8 mouse cellular contexts compared by ENCODE assay signal in genomic region chr1:177794866-177795265, GRCm38 (mm10). TPM values are rescaled to one million over a fixed set of nuclear protein-coding genes. Genes with fewer than 3 reads are reported as not detected.
DNase-seq lines count a peak whose midpoint lies in the region; ATAC-seq and TF ChIP-seq lines count a peak whose summit lies in the region.

No protein-coding gene starts in this region.

- no peaks in the 10 kb centered on the region for H3K27me3 ChIP-seq in megakaryocyte, embryonic 14.5 days (replicated peaks)
- H3K27me3 ChIP-seq in hindbrain, embryonic 11.5 days (ENCODE audit: control insufficient read depth, insufficient read depth, low read length): no peaks in the 10 kb centered on the region
- H3K27me3 ChIP-seq in liver, embryonic 13.5 days: no peaks in the 10 kb centered on the region
- H3K27me3 ChIP-seq in small intestine, adult 2 months (ENCODE audit: control insufficient read depth, insufficient read depth, low read length): no peaks in the 10 kb centered on the region

- H3K4me3 ChIP-seq in megakaryocyte, embryonic 14.5 days (replicated peaks): peak overlapping the region; percentile 100
- H3K4me3 ChIP-seq in hindbrain, embryonic 11.5 days (ENCODE audit: low read depth, low read length): peak overlapping the region; percentile 89
- peak overlapping the region; percentile 91 for H3K4me3 ChIP-seq in liver, embryonic 13.5 days (replicated peaks)
- H3K4me3 ChIP-seq in small intestine, adult 2 months (ENCODE audit: low read depth, low read length): peak overlapping the region; percentile 51

- peaks cover 34% of the 10 kb centered on the region for H3K4me1 ChIP-seq in megakaryocyte, embryonic 14.5 days
- H3K4me1 ChIP-seq in hindbrain, embryonic 11.5 days (replicated peaks; ENCODE audit: control insufficient read depth, insufficient read depth, low read length): peaks cover 2% of the 10 kb centered on the region; the same call in 1 of the 2 replicates
- peaks cover 38% of the 10 kb centered on the region for H3K4me1 ChIP-seq in liver, embryonic 13.5 days (replicated peaks)
- H3K4me1 ChIP-seq in small intestine, adult 2 months (ENCODE audit: control insufficient read depth, insufficient read depth, insufficient read length, low read length): peaks cover 6% of the 10 kb centered on the region

- no peak for TF ChIP-seq CTCF in small intestine, adult 2 months (IDR thresholded peaks at IDR 0.05; ENCODE audit: extremely low read depth, insufficient read length, insufficient replicate concordance, low read depth, low read length)

- peak; percentile 19 for DNase-seq in c-Kit-positive CD71-positive TER-119-positive erythroid progenitor cells, embryonic 14.5 days (ENCODE audit: low spot score)
- peak; percentile 15 for DNase-seq in hindbrain, embryonic 11.5 days (ENCODE audit: low spot score)
- DNase-seq in liver, embryonic 13.5 days: no peak
- no peak for DNase-seq in frontal cortex, postnatal 25 days (ENCODE audit: low spot score in 2 of 2)
- no peak for DNase-seq in adrenal gland, postnatal 10 days

- H3K4me2 ChIP-seq in hindbrain, embryonic 11.5 days (replicated peaks; ENCODE audit: low read depth, low read length): peak overlapping the region; percentile 64
- H3K4me2 ChIP-seq in liver, embryonic 13.5 days: peak overlapping the region; percentile 92

- no peak overlapping the region for H3K27ac ChIP-seq in hindbrain, embryonic 11.5 days (ENCODE audit: low read depth, low read length)
- H3K27ac ChIP-seq in liver, embryonic 13.5 days: peak overlapping the region; percentile 93
- H3K27ac ChIP-seq in small intestine, adult 2 months (ENCODE audit: insufficient read depth, low read depth, low read length): peak overlapping the region; percentile 81

- H3K9ac ChIP-seq in hindbrain, embryonic 11.5 days (ENCODE audit: low read depth, low read length): peak overlapping the region; percentile 85
- peak overlapping the region; percentile 93 for H3K9ac ChIP-seq in liver, embryonic 13.5 days

- WGBS in hindbrain, embryonic 11.5 days: 9% methylated on average over 8 of the region's 8 CpGs
- WGBS in liver, embryonic 13.5 days (ENCODE audit: insufficient replicate concordance): 8% methylated on average over 8 of the region's 8 CpGs
- WGBS in small intestine, adult 2 months: 9% methylated on average over 8 of the region's 8 CpGs

- peaks cover under 1% of the 10 kb centered on the region; the same call in 1 of the 2 replicates for H3K9me3 ChIP-seq in megakaryocyte, embryonic 14.5 days
- H3K9me3 ChIP-seq in hindbrain, embryonic 11.5 days (ENCODE audit: control insufficient read depth, low read length): 0 out of 2 replicates have a peak, but pooled peaks cover under 1% of the 10 kb centered on the region
- H3K9me3 ChIP-seq in liver, embryonic 13.5 days (replicated peaks): no peaks in the 10 kb centered on the region

- no peak for ATAC-seq in megakaryocyte, adult 5-6 weeks (ENCODE audit: poor library complexity, severe bottlenecking)
- no peak for ATAC-seq in hindbrain, embryonic 11.5 days (ENCODE audit: low FRiP score)
- no peak for ATAC-seq in liver, embryonic 13.5 days (ENCODE audit: low read depth)

- TF ChIP-seq POLR2A in small intestine, adult 2 months (IDR thresholded peaks at IDR 0.05; ENCODE audit: low read depth, low read length): no peak

- H3K36me3 ChIP-seq in megakaryocyte, embryonic 14.5 days (replicated peaks; ENCODE audit: low read length): peaks cover 6% of the 10 kb centered on the region
- H3K36me3 ChIP-seq in hindbrain, embryonic 11.5 days (ENCODE audit: control insufficient read depth, insufficient read depth, low read length): no peaks in the 10 kb centered on the region
- no peaks in the 10 kb centered on the region; the same call in 1 of the 2 replicates for H3K36me3 ChIP-seq in liver, embryonic 13.5 days
- no peaks in the 10 kb centered on the region for H3K36me3 ChIP-seq in small intestine, adult 2 months (ENCODE audit: control insufficient read depth, insufficient read depth, low read length)

RNA-seq across cellular contexts. Expression of gene Adss, which starts 1.4 kb away (rescaled TPM):
- polyA plus RNA-seq in megakaryocyte, embryonic 14.5 days (2012; ENCODE audit: insufficient read depth, low replicate concordance): 14.5 and 14.8 TPM in 2 replicates
- 142 and 161 TPM in 2 replicates for total RNA-seq in megakaryocyte, adult 5-6 weeks (2015)
- 210 and 214 TPM in 2 replicates for total RNA-seq in megakaryocyte, adult 5-6 weeks (2017)
- polyA plus RNA-seq in hindbrain, embryonic 11.5 days (2014; fragmentation: Nextera tagmentation; extraction: Ambion mirVana): 59.0 and 67.7 TPM in 2 replicates
- 19.1 and 25.4 TPM in 2 replicates for polyA plus RNA-seq in liver, embryonic 13.5 days (2015; fragmentation: Nextera tagmentation; extraction: Ambion mirVana)
- polyA plus RNA-seq in small intestine, adult 2 months (2012; rRNA removed): 16.9 and 30.9 TPM in 2 replicates
- 10 to 100 TPM; 48.6 to 54.8 TPM for total RNA-seq in adrenal gland, postnatal 10 days (2021)

Comparison
In these comparisons a context has a peak if more than half of its experiments do, and no peak if none do; other contexts are left out.
1. DNase-seq: peak in c-Kit-positive CD71-positive TER-119-positive erythroid progenitor cells, embryonic 14.5 days (single experiment) and hindbrain, embryonic 11.5 days (single experiment); none in liver, embryonic 13.5 days (single experiment), frontal cortex, postnatal 25 days (0 of 2) and adrenal gland, postnatal 10 days (single experiment).
2. Peak in every context shown above with its lines, with median percentiles within 50 percentile points of each other: H3K4me3 ChIP-seq.